Mouse (Mus musculus) heart, adult 2 months (tissue): ENCODE measurements at regions not wholly inside any gene's neighbourhood (a gene's known extent, or its start where the extent isn't known, plus 50 kb on each side); places are given as distances from the start of the nearest gene placed in this dataset.

Experiments used
- CTCF ChIP-seq: fragments of 200-600 bp; IDR thresholded peaks from 2 replicates; pipeline ENCODE4 v1.8.1; 2022; ENCODE audit warnings: antibody characterized with exemption, mild to moderate bottlenecking, moderate library complexity
- EP300 ChIP-seq: fragments of 200-500 bp; IDR thresholded peaks from 2 replicates; pipeline ENCODE4 v1.6.1; 2011; ENCODE audit warnings: low read depth, low read length, control low read depth; ENCODE audit not compliant: insufficient read depth
- POLR2A ChIP-seq: fragments of 200-500 bp; IDR thresholded peaks from 2 replicates; pipeline ENCODE4 v1.6.1; 2011; ENCODE audit warnings: mild to moderate bottlenecking, low read depth, low read length, control low read depth; ENCODE audit not compliant: insufficient read depth

DNA sequence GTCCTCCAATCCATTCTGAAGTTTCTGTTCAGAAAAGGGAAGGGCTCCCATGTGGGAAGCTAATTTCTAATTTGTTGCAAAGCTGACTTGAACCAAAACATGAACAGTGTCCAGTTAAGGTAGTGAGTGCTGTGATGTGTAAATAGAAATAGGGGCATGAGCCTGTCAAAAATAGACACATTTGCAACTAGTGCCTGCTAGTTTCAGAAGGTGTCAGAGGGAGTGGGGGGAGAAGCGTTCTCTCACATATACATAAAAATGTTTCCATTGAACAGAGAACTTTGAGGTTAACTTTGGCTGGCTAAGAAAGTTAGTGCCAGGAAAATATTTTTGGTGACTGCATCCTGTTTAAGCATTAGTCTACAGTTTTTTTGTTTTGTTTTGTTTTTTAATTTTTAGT lies 118.8 kb downstream of the Otol1 start:
- TF ChIP-seq CTCF (no peak), EP300 (no peak), POLR2A (no peak)
